Mouse (Mus musculus) central nervous system, embryonic 18 days (tissue): ENCODE results near the gene Plekhs1. TPM values are rescaled to one million over a fixed set of nuclear protein-coding genes. Genes with fewer than 3 reads are reported as not detected.

Experiments
- polyA plus RNA-seq: library from polyadenylated mRNA; depleted of rRNA; stranded (reverse); fragments of >200 nt; gene quantifications from 2 replicates; pipeline ENCODE4 v1.2.3, GENCODE M21; 2012; rRNA removed

The Plekhs1 gene
- 0.30 and 0.32 TPM in 2 replicates for polyA plus RNA-seq

DNA sequence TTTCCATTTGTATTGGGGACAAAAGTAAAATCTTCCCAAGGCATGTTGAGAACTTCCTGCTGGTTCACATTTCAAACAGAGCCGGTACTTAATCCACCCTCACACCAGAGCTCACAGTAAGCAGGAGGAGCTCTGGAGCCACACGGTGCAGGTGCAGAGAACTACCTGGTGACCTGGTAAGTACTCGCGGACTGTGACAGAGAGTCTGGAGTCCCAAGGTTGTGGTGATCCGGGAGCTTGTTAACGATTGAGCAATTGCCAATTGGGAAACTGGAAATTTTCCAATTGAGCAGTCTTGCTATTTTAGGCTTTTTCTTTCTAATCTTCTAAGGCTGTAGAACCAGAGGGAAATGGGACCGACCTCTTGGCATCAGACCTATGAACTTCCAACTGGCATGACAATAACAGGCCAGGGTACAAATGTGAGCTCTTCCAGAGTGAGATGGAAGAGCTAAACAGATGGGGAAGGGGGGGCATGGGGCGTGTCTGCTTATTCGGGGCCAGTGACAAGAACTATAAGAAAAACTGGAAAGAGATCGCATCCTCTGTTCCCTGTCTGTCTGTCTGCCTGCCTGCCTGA lies at the start of gene Plekhs1:
Plekhs1 (plus strand) TSS at position 119 of the 580 bp plus-strand sequence.

Other genes with a start within 250 kb of the Plekhs1 start
- gene Habp2, start 174.5 kb upstream of the Plekhs1 start, polyA plus RNA-seq = not detected in 2 replicates
- 0.23 and 1.1 TPM in 2 replicates for gene Nrap, start 71.6 kb upstream of the Plekhs1 start, polyA plus RNA-seq
- gene Casp7, start 64.5 kb upstream of the Plekhs1 start, polyA plus RNA-seq = 12.6 and 14.3 TPM in 2 replicates
- gene Dclre1a, start 86.6 kb downstream of the Plekhs1 start, polyA plus RNA-seq = 9.2 and 9.5 TPM in 2 replicates
- 10.1 and 10.6 TPM in 2 replicates for gene Nhlrc2, start 86.6 kb downstream of the Plekhs1 start, polyA plus RNA-seq